Mouse (Mus musculus): Measurements from ENCODE around the gene Lrrc4c.

The Lrrc4c gene

DNA sequence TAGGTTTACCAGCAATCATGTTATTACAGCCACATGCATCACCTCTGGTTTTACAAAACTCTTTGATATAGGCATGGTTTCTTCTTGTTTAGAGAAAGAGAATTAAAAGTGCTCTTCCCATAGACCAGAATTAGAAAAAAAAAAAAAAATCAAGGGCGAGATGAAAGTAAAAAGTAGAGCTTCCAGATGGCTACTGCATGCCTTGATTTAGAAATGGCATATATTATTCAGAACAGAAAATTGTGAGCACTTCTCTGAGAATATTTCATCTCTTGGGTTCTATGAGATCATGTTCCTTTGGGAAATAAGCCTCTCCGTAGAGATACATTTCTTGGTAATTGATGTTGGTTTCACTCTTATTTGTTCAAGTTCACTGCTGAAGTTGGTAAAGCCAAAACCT lies 1322.0 kb downstream of the Lrrc4c start:
- DNase-seq: no peak

DNA sequence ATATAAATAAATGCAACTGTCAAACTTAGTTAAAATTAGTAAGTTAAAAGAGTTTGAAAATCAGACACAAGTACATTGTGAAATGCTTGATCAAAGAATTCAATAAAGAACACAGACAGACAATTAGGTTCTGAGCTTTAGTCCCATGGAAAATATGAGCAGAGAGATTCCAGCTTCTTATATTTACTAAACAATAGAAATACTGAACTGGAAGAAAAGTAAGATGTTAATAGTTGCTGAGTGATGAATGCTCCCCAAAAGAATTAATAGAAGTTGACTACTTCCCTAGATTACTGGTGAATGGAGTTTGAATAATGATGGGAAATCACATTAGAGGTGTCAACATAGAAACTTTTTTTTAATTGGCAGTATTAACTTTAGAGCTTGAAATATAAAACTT lies 1323.7 kb downstream of the Lrrc4c start:
- no peak for DNase-seq

DNA sequence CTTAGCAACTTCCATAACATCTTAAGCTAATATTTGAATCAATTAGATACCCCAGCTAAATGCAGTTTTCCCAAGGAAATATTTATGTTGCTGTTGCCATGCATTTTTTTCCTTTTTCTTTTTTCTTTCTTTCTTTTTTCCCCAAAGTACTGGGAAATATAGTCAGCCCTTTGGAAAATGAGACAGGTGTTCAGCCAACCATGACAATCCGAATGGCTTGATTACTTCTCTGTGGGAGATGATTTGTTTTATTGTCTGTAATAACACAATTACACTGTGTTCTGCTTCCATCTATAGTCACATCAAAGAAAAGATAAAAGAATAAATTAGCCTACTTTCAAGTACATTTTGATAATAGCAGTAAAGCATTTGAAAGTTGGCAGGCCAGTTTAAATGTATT lies 1334.7 kb downstream of the Lrrc4c start:
- no peak for DNase-seq

Data from cerebellum, adult 9-11 months (tissue).